Mouse (Mus musculus) CH12.LX (cell line): ENCODE data around the gene Pigl. TPM values are rescaled to one million over a fixed set of nuclear protein-coding genes. Genes with fewer than 3 reads are reported as not detected.

Experiments
- DNase-seq: peaks from one replicate; pipeline ENCODE4 v3.0.0-alpha.2; 2013; ENCODE audit errors: extremely low read depth
- H3K27ac ChIP-seq: 2 replicates; pipeline ENCODE4 v1.5.1; 2012; ENCODE audit warnings: low read depth, mild to moderate bottlenecking, control low read depth, moderate library complexity; ENCODE audit not compliant: insufficient read depth
- H3K27me3 ChIP-seq: replicated peaks from 2 replicates; pipeline ENCODE3; 2012; ENCODE audit warnings: inconsistent platforms
- H3K36me3 ChIP-seq, 2 experiments: replicated peaks in 1 of 2; 2 replicates each; pipeline versions ENCODE3 to v1.6.1; 2012; ENCODE audit warnings: inconsistent platforms in 1 of 2, low read length in 1 of 2, mild to moderate bottlenecking in 1 of 2, mixed read lengths in 1 of 2, moderate library complexity in 1 of 2; ENCODE audit not compliant: control insufficient read depth in 1 of 2, insufficient read depth in 1 of 2
- H3K4me1 ChIP-seq, 2 experiments: 2 replicates each; pipeline ENCODE4 v1.6.1; 2012; ENCODE audit warnings: inconsistent platforms in 1 of 2, moderate library complexity in 1 of 2; ENCODE audit not compliant: insufficient read depth in 2 of 2, control insufficient read depth in 1 of 2
- H3K4me2 ChIP-seq: 2 replicates; pipeline ENCODE4 v1.6.1; 2012; ENCODE audit warnings: low read depth, mild to moderate bottlenecking, control low read depth; ENCODE audit not compliant: poor library complexity, insufficient read depth, severe bottlenecking
- H3K4me3 ChIP-seq, 3 experiments: fragments of 150-350 bp in 1 of 3; sonication (generic) in 1 of 3; replicated peaks in 1 of 3; 2 replicates each; pipeline versions ENCODE3 to v1.5.1; 2011 to 2012; ENCODE audit warnings: low read depth in 2 of 3, low read length in 2 of 3, mild to moderate bottlenecking in 2 of 3, moderate library complexity in 2 of 3, control low read depth in 1 of 3, improper control_type of control experiment in 1 of 3, inconsistent platforms in 1 of 3, mixed read lengths in 1 of 3; ENCODE audit not compliant: poor library complexity in 1 of 3
- H3K79me2 ChIP-seq: replicated peaks from 2 replicates; pipeline ENCODE4 v1.6.1; 2012; ENCODE audit warnings: mild to moderate bottlenecking, moderate library complexity; ENCODE audit not compliant: control insufficient read depth, poor library complexity, insufficient read depth, severe bottlenecking; ENCODE audit errors: extremely low read depth
- H3K9ac ChIP-seq: 2 replicates; pipeline ENCODE4 v1.6.1; 2012; ENCODE audit warnings: low read depth, mild to moderate bottlenecking, control low read depth, moderate library complexity; ENCODE audit not compliant: insufficient read depth
- H3K9me3 ChIP-seq: replicated peaks from 2 replicates; pipeline ENCODE3; 2012; ENCODE audit warnings: low read length, inconsistent platforms, mixed read lengths
- BHLHE40 ChIP-seq: IDR thresholded peaks from 2 replicates; pipeline ENCODE4 v1.6.1; 2011; ENCODE audit warnings: mild to moderate bottlenecking, low read depth, low read length, improper control_type of control experiment
- ETS1 ChIP-seq: conservative IDR thresholded peaks from 2 replicates; pipeline ENCODE4 v1.6.1; 2012; ENCODE audit warnings: low read depth, mild to moderate bottlenecking, inconsistent platforms, low read length, improper control_type of control experiment, moderate library complexity
- GABPA ChIP-seq: IDR thresholded peaks from 2 replicates; pipeline ENCODE4 v1.6.1; 2012; ENCODE audit warnings: low read depth, low read length, improper control_type of control experiment, inconsistent platforms; ENCODE audit not compliant: insufficient replicate concordance
- JUND ChIP-seq: conservative IDR thresholded peaks from 2 replicates; pipeline ENCODE4 v1.6.1; 2011; ENCODE audit warnings: low read depth, low read length, improper control_type of control experiment
- KAT2A ChIP-seq: IDR thresholded peaks from 2 replicates; pipeline ENCODE4 v1.6.1; 2012; ENCODE audit warnings: low read length, improper control_type of control experiment, inconsistent platforms; ENCODE audit not compliant: insufficient replicate concordance
- RCOR1 ChIP-seq: conservative IDR thresholded peaks from 2 replicates; pipeline ENCODE4 v1.6.1; 2012; ENCODE audit warnings: low read depth, mild to moderate bottlenecking, inconsistent platforms, low read length, improper control_type of control experiment
- SIN3A ChIP-seq: IDR thresholded peaks from 2 replicates; pipeline ENCODE4 v1.6.1; 2012; ENCODE audit warnings: low read length, improper control_type of control experiment, inconsistent platforms
- SMC3 ChIP-seq: IDR thresholded peaks from 2 replicates; pipeline ENCODE4 v1.6.1; 2011; ENCODE audit warnings: low read depth, low read length, improper control_type of control experiment
- UBTF ChIP-seq: IDR thresholded peaks from 2 replicates; pipeline ENCODE4 v1.6.1; 2012; ENCODE audit warnings: low read depth, mild to moderate bottlenecking, inconsistent platforms, low read length, improper control_type of control experiment, moderate library complexity
- ZNF384 ChIP-seq: IDR thresholded peaks from 2 replicates; pipeline ENCODE4 v1.6.1; 2012; ENCODE audit warnings: low read depth, low read length, improper control_type of control experiment, inconsistent platforms
- dilution Hi-C: fragments of 300-500 bp; cut with MboI; formaldehyde crosslinking; loops from 2 replicates; pipeline ENCODE4 v1.14.3; 2020; ENCODE audit warnings: low sequenced_read_pairs; ENCODE audit not compliant: extremely low pct_unique_long_range_greater_than_20kb, extremely low pct_ligation_motif_present
- in situ Hi-C: fragments of 300-500 bp; cut with MboI; formaldehyde crosslinking; loops from 3 replicates; pipeline ENCODE4 v1.14.3; 2019; ENCODE audit warnings: low sequenced_read_pairs, low pct_ligation_motif_present, low pct_unique_long_range_greater_than_20kb, mixed read lengths
- polyA plus RNA-seq: library from polyadenylated mRNA; unstranded; fragments of >175 nt; gene quantifications from 2 replicates; pipeline ENCODE4 v1.2.1, GENCODE M21; 2012; ENCODE audit warnings: low read depth; ENCODE audit not compliant: insufficient read length
- total RNA-seq, 2 experiments: library from RNA; depleted of rRNA; stranded (reverse); fragments of 300-350 nt in 1 of 2; fragments of >200 nt in 1 of 2; gene quantifications; 2 replicates each; pipeline ENCODE4 v1.2.3; 2012 to 2014

Gene Pigl
- total and polyA plus RNA-seq, 3 experiments, result 4.4 to 9.1 (median 5.6) TPM

DNA sequence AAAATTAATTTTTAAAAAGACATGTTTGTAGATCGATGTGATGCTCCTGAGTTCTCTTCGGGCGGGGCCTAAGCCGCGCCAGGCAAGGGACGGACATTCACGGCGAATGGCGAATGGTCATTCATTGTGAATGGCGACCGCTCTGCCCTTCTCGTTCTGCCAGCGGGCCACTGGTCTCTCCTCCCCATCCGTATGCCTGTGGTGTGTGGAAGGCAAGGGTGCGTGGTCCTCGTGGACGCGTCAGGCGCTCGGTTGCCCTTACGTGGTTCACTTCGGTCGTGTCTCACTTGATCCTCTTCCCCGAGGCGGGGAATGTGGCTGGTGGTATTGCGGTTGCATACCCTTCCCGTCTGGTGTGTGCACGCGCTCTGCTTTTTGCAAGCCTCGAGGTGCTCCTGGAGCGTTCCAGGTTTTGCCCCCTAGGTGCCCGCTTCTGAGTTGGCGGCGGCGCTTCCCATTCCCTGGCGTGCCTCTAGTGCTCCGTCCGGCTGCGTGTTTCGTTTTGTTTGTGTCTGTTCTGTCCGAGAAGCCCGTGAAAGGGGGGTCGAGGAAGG lies 102.3 kb downstream of the Pigl start:
- H3K4me3 ChIP-seq, result no peak overlapping the region
- peaks cover 0 to 2% of the 10 kb centered on the region in 2 experiments for H3K36me3 ChIP-seq
- TF ChIP-seq SMC3, result no peak
- TF ChIP-seq KAT2A, result no peak
- no peak for TF ChIP-seq ETS1
- TF ChIP-seq, all 38 proteins: peak for 0
- no peak overlapping the region for H3K27ac ChIP-seq
- H3K4me1 ChIP-seq, result peaks cover 10 to 32% of the 10 kb centered on the region in 2 experiments
- DNase-seq, result no peak
- H3K9me3 ChIP-seq, result peaks cover 4% of the 10 kb centered on the region
- no peak overlapping the region for H3K9ac ChIP-seq
- in situ Hi-C loops, result no loop called here
- dilution Hi-C loops, result no loop called here
- no peaks in the 10 kb centered on the region for H3K79me2 ChIP-seq
- no peaks in the 10 kb centered on the region for H3K27me3 ChIP-seq
- H3K4me2 ChIP-seq, result no peak overlapping the region

DNA sequence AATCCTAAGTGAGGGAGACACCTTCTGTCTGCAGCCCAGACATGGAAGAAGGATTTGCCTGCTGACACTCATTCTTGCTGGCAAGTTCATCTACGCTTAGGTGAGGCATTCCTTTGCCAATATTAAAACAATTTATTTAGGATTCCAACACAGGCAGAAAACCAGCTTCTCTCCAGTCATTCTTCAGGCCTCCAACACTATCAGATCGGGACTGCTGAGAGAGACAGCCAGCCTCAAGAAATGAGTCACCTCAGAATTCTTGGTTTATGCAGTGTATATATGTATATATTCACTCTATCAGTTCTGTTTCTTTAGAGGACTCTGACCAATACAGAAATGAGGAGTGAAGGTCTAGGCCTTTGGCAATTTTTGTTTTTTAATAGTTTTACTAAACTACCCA lies 105.3 kb downstream of the Pigl start:
- Histone ChIP-seq H3K9me3 (peaks cover 4% of the 10 kb centered on the region), H3K9ac (no peak overlapping the region), H3K4me3 (no peak overlapping the region), H3K4me2 (no peak overlapping the region), H3K79me2 (no peaks in the 10 kb centered on the region), H3K4me1 (peaks cover 14 to 32% of the 10 kb centered on the region in 2 experiments), H3K27me3 (no peaks in the 10 kb centered on the region), H3K36me3 (peaks cover 0 to 2% of the 10 kb centered on the region in 2 experiments), H3K27ac (no peak overlapping the region)
- no peak for TF ChIP-seq UBTF
- TF ChIP-seq GABPA, result no peak
- TF ChIP-seq SMC3, result no peak
- TF ChIP-seq SIN3A, result no peak
- TF ChIP-seq BHLHE40, result no peak
- no peak for TF ChIP-seq RCOR1
- TF ChIP-seq JUND, result no peak
- no peak for TF ChIP-seq ZNF384
- no peak for DNase-seq
- in situ Hi-C loops (no loop called here), dilution Hi-C loops (no loop called here)

Other genes with a start within 250 kb of the Pigl start
- gene Adora2b, start 209.5 kb upstream of the Pigl start, total RNA-seq (2012; rRNA removed), result 0.92 and 1.7 TPM in 2 replicates
- 0.45 and 0.77 TPM in 2 replicates for gene Adora2b, start 209.5 kb upstream of the Pigl start, total RNA-seq (2014; rRNA removed)
- gene Adora2b, start 209.5 kb upstream of the Pigl start, polyA plus RNA-seq, result 0.44 and 0.87 TPM in 2 replicates
- 38.8 and 44.2 TPM in 2 replicates for gene Zswim7, start 177.1 kb upstream of the Pigl start, total RNA-seq (2012; rRNA removed)
- gene Zswim7, start 177.1 kb upstream of the Pigl start, total RNA-seq (2014; rRNA removed), result 62.3 and 62.5 TPM in 2 replicates
- gene Zswim7, start 177.1 kb upstream of the Pigl start, polyA plus RNA-seq, result 57.8 and 58.2 TPM in 2 replicates
- gene Ttc19, start 177.0 kb upstream of the Pigl start, total RNA-seq (2012; rRNA removed), result 13.0 and 16.1 TPM in 2 replicates
- gene Ttc19, start 177.0 kb upstream of the Pigl start, total RNA-seq (2014; rRNA removed), result 22.6 and 27.3 TPM in 2 replicates
- gene Ttc19, start 177.0 kb upstream of the Pigl start, polyA plus RNA-seq, result 22.2 and 28.3 TPM in 2 replicates
- 83.8 and 93.7 TPM in 2 replicates for gene Ncor1, start 81 bp downstream of the Pigl start, total RNA-seq (2012; rRNA removed)
- gene Ncor1, start 81 bp downstream of the Pigl start, total RNA-seq (2014; rRNA removed), result 69.3 and 76.3 TPM in 2 replicates
- gene Ncor1, start 81 bp downstream of the Pigl start, polyA plus RNA-seq, result 171 and 232 TPM in 2 replicates
- 98.8 and 107 TPM in 2 replicates for gene Cenpv, start 80.8 kb downstream of the Pigl start, total RNA-seq (2012; rRNA removed)
- gene Cenpv, start 80.8 kb downstream of the Pigl start, total RNA-seq (2014; rRNA removed), result 24.1 and 24.4 TPM in 2 replicates
- gene Cenpv, start 80.8 kb downstream of the Pigl start, polyA plus RNA-seq, result 24.9 and 33.6 TPM in 2 replicates
- 2,030 and 2,098 TPM in 2 replicates for gene Ubb, start 92.7 kb downstream of the Pigl start, total RNA-seq (2012; rRNA removed)
- gene Ubb, start 92.7 kb downstream of the Pigl start, total RNA-seq (2014; rRNA removed), result 929 and 1,092 TPM in 2 replicates
- 1,487 and 1,562 TPM in 2 replicates for gene Ubb, start 92.7 kb downstream of the Pigl start, polyA plus RNA-seq
- gene Trpv2, start 116.0 kb downstream of the Pigl start, total RNA-seq (2012; rRNA removed), result 58.7 and 59.3 TPM in 2 replicates
- gene Trpv2, start 116.0 kb downstream of the Pigl start, total RNA-seq (2014; rRNA removed), result 36.0 and 39.2 TPM in 2 replicates
- 42.3 and 46.2 TPM in 2 replicates for gene Trpv2, start 116.0 kb downstream of the Pigl start, polyA plus RNA-seq
- 2.9 and 12.6 TPM in 2 replicates for gene Lrrc75a, start 190.1 kb downstream of the Pigl start, total RNA-seq (2012; rRNA removed)
- 1.3 and 1.6 TPM in 2 replicates for gene Lrrc75a, start 190.1 kb downstream of the Pigl start, total RNA-seq (2014; rRNA removed)
- 1.8 and 2.7 TPM in 2 replicates for gene Lrrc75a, start 190.1 kb downstream of the Pigl start, polyA plus RNA-seq
- 47.9 and 60.7 TPM in 2 replicates for gene Mmgt2, start 190.2 kb downstream of the Pigl start, total RNA-seq (2012; rRNA removed)
- gene Mmgt2, start 190.2 kb downstream of the Pigl start, total RNA-seq (2014; rRNA removed), result 41.2 and 49.2 TPM in 2 replicates
- gene Mmgt2, start 190.2 kb downstream of the Pigl start, polyA plus RNA-seq, result 61.4 and 65.9 TPM in 2 replicates